Mouse (Mus musculus): ENCODE data around the gene Epas1. TPM values are rescaled to one million over a fixed set of nuclear protein-coding genes. Genes with fewer than 3 reads are reported as not detected.

Epas1 gene
- polyA plus RNA-seq, 1 experiment from 2014 or later: 9.5 TPM

- Histone ChIP-seq H3K9ac (no peak overlapping the region), H3K27ac (no peak overlapping the region), H3K9me3 (replicated peaks) (no peaks in the 10 kb centered on the region), H3K4me1 (no peaks in the 10 kb centered on the region), H3K4me3 (replicated peaks) (no peak overlapping the region), H3K36me3 (peaks cover 18% of the 10 kb centered on the region; the same call in 1 of the 2 replicates), H3K27me3 (no peaks in the 10 kb centered on the region), H3K4me2 (no peak overlapping the region)
- WGBS: 88% methylated on average over 18 of the region's 18 CpGs
- no peak for ATAC-seq (replicated peaks; ENCODE audit: low FRiP score)
These were observed 71.1 kb downstream of the Epas1 start for GRCm38 (mm10) chr17:86824502-86825162.

GRCm38 (mm10) chr17:86825163-86825902 lies 71.8 kb downstream of the Epas1 start:
- H3K27ac ChIP-seq: no peak overlapping the region
- H3K9me3 ChIP-seq (replicated peaks): no peaks in the 10 kb centered on the region
- H3K9ac ChIP-seq: no peak overlapping the region
- ATAC-seq (replicated peaks; ENCODE audit: low FRiP score): no peak
- 83% methylated on average over 9 of the region's 9 CpGs for WGBS
- H3K36me3 ChIP-seq: peaks cover 19% of the 10 kb centered on the region; the same call in 1 of the 2 replicates
- no peaks in the 10 kb centered on the region for H3K4me1 ChIP-seq
- H3K4me2 ChIP-seq: no peak overlapping the region
- H3K4me3 ChIP-seq (replicated peaks): no peak overlapping the region
- no peaks in the 10 kb centered on the region for H3K27me3 ChIP-seq

- no peak for ATAC-seq (replicated peaks; ENCODE audit: low FRiP score)
- Histone ChIP-seq H3K9me3 (replicated peaks) (no peaks in the 10 kb centered on the region), H3K4me1 (no peaks in the 10 kb centered on the region), H3K36me3 (peaks cover 19% of the 10 kb centered on the region; the same call in 1 of the 2 replicates), H3K27me3 (no peaks in the 10 kb centered on the region), H3K9ac (no peak overlapping the region), H3K4me2 (no peak overlapping the region), H3K27ac (no peak overlapping the region), H3K4me3 (replicated peaks) (no peak overlapping the region)
- 95% methylated on average over 17 of the region's 17 CpGs for WGBS
These were observed 72.9 kb downstream of the Epas1 start for GRCm38 (mm10) chr17:86826376-86826775.

GRCm38 (mm10) chr17:86827391-86828165 lies 74.1 kb downstream of the Epas1 start:
- 89% methylated on average over 19 of the region's 19 CpGs for WGBS
- H3K27ac ChIP-seq: no peak overlapping the region
- no peaks in the 10 kb centered on the region for H3K27me3 ChIP-seq
- no peak overlapping the region for H3K4me3 ChIP-seq (replicated peaks)
- no peak overlapping the region for H3K9ac ChIP-seq
- peaks cover 19% of the 10 kb centered on the region; the same call in 1 of the 2 replicates for H3K36me3 ChIP-seq
- no peak for ATAC-seq (replicated peaks; ENCODE audit: low FRiP score)
- no peak overlapping the region for H3K4me2 ChIP-seq
- H3K9me3 ChIP-seq (replicated peaks): no peaks in the 10 kb centered on the region
- H3K4me1 ChIP-seq: no peaks in the 10 kb centered on the region

- WGBS: 91% methylated on average over 11 of the region's 11 CpGs
- no peak overlapping the region for H3K27ac ChIP-seq
- no peaks in the 10 kb centered on the region for H3K9me3 ChIP-seq (replicated peaks)
- peaks cover 19% of the 10 kb centered on the region; the same call in 1 of the 2 replicates for H3K36me3 ChIP-seq
- ATAC-seq (replicated peaks; ENCODE audit: low FRiP score): no peak
- no peak overlapping the region for H3K4me2 ChIP-seq
- H3K27me3 ChIP-seq: no peaks in the 10 kb centered on the region
- H3K4me1 ChIP-seq: no peaks in the 10 kb centered on the region
- H3K9ac ChIP-seq: no peak overlapping the region
- no peak overlapping the region for H3K4me3 ChIP-seq (replicated peaks)
These were observed 75.0 kb downstream of the Epas1 start for GRCm38 (mm10) chr17:86828500-86828899.

GRCm38 (mm10) chr17:86829383-86830175 lies 76.1 kb downstream of the Epas1 start:
- no peaks in the 10 kb centered on the region for H3K27me3 ChIP-seq
- no peak overlapping the region for H3K4me2 ChIP-seq
- H3K9ac ChIP-seq: no peak overlapping the region
- H3K27ac ChIP-seq: no peak overlapping the region
- 89% methylated on average over 13 of the region's 13 CpGs for WGBS
- no peaks in the 10 kb centered on the region for H3K9me3 ChIP-seq (replicated peaks)
- H3K4me1 ChIP-seq: no peaks in the 10 kb centered on the region
- H3K4me3 ChIP-seq (replicated peaks): no peak overlapping the region
- no peak for ATAC-seq (replicated peaks; ENCODE audit: low FRiP score)
- 0 out of 2 replicates have a peak, but pooled peaks cover 17% of the 10 kb centered on the region for H3K36me3 ChIP-seq

GRCm38 (mm10) chr17:86830893-86831292 lies 77.4 kb downstream of the Epas1 start:
- WGBS: 85% methylated on average over 12 of the region's 12 CpGs
- Histone ChIP-seq H3K27ac (no peak overlapping the region), H3K4me3 (replicated peaks) (no peak overlapping the region)

GRCm38 (mm10) chr17:86832562-86833327 lies 79.2 kb downstream of the Epas1 start:
- Histone ChIP-seq H3K27ac (no peak overlapping the region), H3K36me3 (0 out of 2 replicates have a peak, but pooled peaks cover 8% of the 10 kb centered on the region), H3K4me2 (no peak overlapping the region), H3K9me3 (replicated peaks) (no peaks in the 10 kb centered on the region), H3K4me1 (no peaks in the 10 kb centered on the region), H3K27me3 (no peaks in the 10 kb centered on the region), H3K4me3 (replicated peaks) (no peak overlapping the region), H3K9ac (no peak overlapping the region)
- 68% methylated on average over 19 of the region's 19 CpGs for WGBS
- ATAC-seq (replicated peaks; ENCODE audit: low FRiP score): no peak

More at GRCm38 (mm10) chr17:86830893-86831292, 77.4 kb downstream of the Epas1 start:
- Histone ChIP-seq H3K4me1 (no peaks in the 10 kb centered on the region), H3K27me3 (no peaks in the 10 kb centered on the region), H3K4me2 (no peak overlapping the region), H3K36me3 (0 out of 2 replicates have a peak, but pooled peaks cover 11% of the 10 kb centered on the region), H3K9me3 (replicated peaks) (no peaks in the 10 kb centered on the region), H3K9ac (no peak overlapping the region)
- ATAC-seq (replicated peaks; ENCODE audit: low FRiP score): no peak

GRCm38 (mm10) chr17:86833945-86834344 lies 80.4 kb downstream of the Epas1 start:
- WGBS: 95% methylated on average over 10 of the region's 10 CpGs
- H3K27me3 ChIP-seq: no peaks in the 10 kb centered on the region
- ATAC-seq (replicated peaks; ENCODE audit: low FRiP score): no peak

GRCm38 (mm10) chr17:86839308-86839707 lies 85.8 kb downstream of the Epas1 start:
- WGBS: 80% methylated on average over 5 of the region's 5 CpGs
- no peak for ATAC-seq (replicated peaks; ENCODE audit: low FRiP score)
- no peaks in the 10 kb centered on the region for H3K36me3 ChIP-seq

More at GRCm38 (mm10) chr17:86833945-86834344, 80.4 kb downstream of the Epas1 start:
- H3K4me1 ChIP-seq: no peaks in the 10 kb centered on the region
- H3K9ac ChIP-seq: no peak overlapping the region
- 0 out of 2 replicates have a peak, but pooled peaks cover 6% of the 10 kb centered on the region for H3K36me3 ChIP-seq
- no peak overlapping the region for H3K4me2 ChIP-seq
- no peak overlapping the region for H3K4me3 ChIP-seq (replicated peaks)
- H3K27ac ChIP-seq: no peak overlapping the region
- no peaks in the 10 kb centered on the region for H3K9me3 ChIP-seq (replicated peaks)

More at GRCm38 (mm10) chr17:86839308-86839707, 85.8 kb downstream of the Epas1 start:
- H3K27ac ChIP-seq: no peak overlapping the region
- no peak overlapping the region for H3K9ac ChIP-seq
- no peaks in the 10 kb centered on the region for H3K9me3 ChIP-seq (replicated peaks)
- no peak overlapping the region for H3K4me2 ChIP-seq
- H3K4me3 ChIP-seq (replicated peaks): no peak overlapping the region
- H3K4me1 ChIP-seq: no peaks in the 10 kb centered on the region
- no peaks in the 10 kb centered on the region for H3K27me3 ChIP-seq
